Mouse (Mus musculus) CD4-positive helper T cell, adult 2 months (primary cell): ENCODE measurements around the gene Idi1.
"Not testable (repeated sequence)": the region's sequence is repeated elsewhere in the genome, so short reads cannot be mapped to it uniquely, and the experiment has no call there.

Experiments used
- DNase-seq: peaks from one replicate; pipeline ENCODE4 v3.0.0-alpha.2; 2012; ENCODE audit warnings: low read depth, missing footprints, low spot score

The Idi1 gene

GRCm38 (mm10) chr13:8885445-8886184 is at the start of gene Idi1:
Gene Idi1 (plus strand): TSS chr13:8885501.
- peak; percentile 97 for DNase-seq

- DNase-seq = no peak
Measured at GRCm38 (mm10) chr13:8838394-8838793, 46.9 kb upstream of the Idi1 start.

GRCm38 (mm10) chr13:8839111-8839510 is 46.2 kb upstream of the Idi1 start:
- no peak for DNase-seq

GRCm38 (mm10) chr13:8839937-8840336 is 45.4 kb upstream of the Idi1 start:
- DNase-seq = no peak

- no peak for DNase-seq
Measured at GRCm38 (mm10) chr13:8840941-8841340, 44.4 kb upstream of the Idi1 start.

GRCm38 (mm10) chr13:8841846-8842245 is 43.5 kb upstream of the Idi1 start:
- DNase-seq = not testable (repeated sequence)

GRCm38 (mm10) chr13:8842273-8842672 is 43.0 kb upstream of the Idi1 start:
- DNase-seq = no peak

GRCm38 (mm10) chr13:8847702-8848101 is 37.6 kb upstream of the Idi1 start:
- DNase-seq = peak; percentile 46

GRCm38 (mm10) chr13:8849311-8849710 is 36.0 kb upstream of the Idi1 start:
- DNase-seq = no peak

- no peak for DNase-seq
Measured at GRCm38 (mm10) chr13:8853424-8853823, 31.9 kb upstream of the Idi1 start.

GRCm38 (mm10) chr13:8854769-8855168 is 30.5 kb upstream of the Idi1 start:
- no peak for DNase-seq

GRCm38 (mm10) chr13:8858453-8858852 is 26.8 kb upstream of the Idi1 start:
- DNase-seq = no peak

GRCm38 (mm10) chr13:8860861-8861260 is 24.4 kb upstream of the Idi1 start:
- DNase-seq = no peak

- no peak for DNase-seq
Measured at GRCm38 (mm10) chr13:8864990-8865389, 20.3 kb upstream of the Idi1 start.

- DNase-seq = no peak
Measured at GRCm38 (mm10) chr13:8866612-8867011, 18.7 kb upstream of the Idi1 start.

- DNase-seq = peak; percentile 32
Measured at GRCm38 (mm10) chr13:8869578-8870157, 15.6 kb upstream of the Idi1 start.

- peak; percentile 75 for DNase-seq
Measured at GRCm38 (mm10) chr13:8870160-8870509, 15.2 kb upstream of the Idi1 start.

- peak; percentile 91 for DNase-seq
Measured at GRCm38 (mm10) chr13:8870510-8871313, 14.6 kb upstream of the Idi1 start.

- DNase-seq = peak; percentile 13
Measured at GRCm38 (mm10) chr13:8871314-8871962, 13.9 kb upstream of the Idi1 start, which contains the start of gene Wdr37. Gene Wdr37 (minus strand): TSS chr13:8871909.

GRCm38 (mm10) chr13:8873776-8874175 is 11.5 kb upstream of the Idi1 start:
- no peak for DNase-seq

GRCm38 (mm10) chr13:8881611-8882010 is 3.7 kb upstream of the Idi1 start:
- no peak for DNase-seq

GRCm38 (mm10) chr13:8883870-8884269 is 1.4 kb upstream of the Idi1 start:
- DNase-seq = not testable (repeated sequence)
